28 mouse cellular contexts compared by ENCODE assay signal in genomic region chr8:10225018-10225417, GRCm38 (mm10).
DNase-seq lines count a peak whose midpoint lies in the region; ATAC-seq lines count a peak whose summit lies in the region.
"Had no signal": no experiment of that assay in that cellular context is flagged by ENCODE, and none has a peak within 500 bp of the region (broad histone marks: within the 10 kb centered on the region; RNA-seq: fewer than 3 reads in every experiment).

No protein-coding gene starts in this region.

- H3K36me3 ChIP-seq in forebrain, embryonic 14.5 days (ENCODE audit: control insufficient read depth, insufficient read depth, low read length), result no peaks in the 10 kb centered on the region
- H3K36me3 ChIP-seq in forebrain, embryonic 11.5 days (ENCODE audit: control insufficient read depth, insufficient read depth, low read length), result no peaks in the 10 kb centered on the region
- H3K36me3 ChIP-seq in midbrain, embryonic 12.5 days, result no peaks in the 10 kb centered on the region
- no peaks in the 10 kb centered on the region for H3K36me3 ChIP-seq in midbrain, embryonic 11.5 days (ENCODE audit: control insufficient read depth, insufficient read depth, low read length)
- no peaks in the 10 kb centered on the region for H3K36me3 ChIP-seq in midbrain, embryonic 16.5 days (ENCODE audit: control insufficient read depth, insufficient read depth, low read length)
- no peaks in the 10 kb centered on the region for H3K36me3 ChIP-seq in midbrain, embryonic 13.5 days
- H3K36me3 ChIP-seq: embryonic facial prominence, embryonic 12.5 days; embryonic facial prominence, embryonic 15.5 days; G1E; heart, embryonic 12.5 days; heart, embryonic 15.5 days; hindbrain, embryonic 10.5 days; hindbrain, embryonic 13.5 days had no signal

- H3K9ac ChIP-seq in forebrain, embryonic 14.5 days (ENCODE audit: low read length), result no peak overlapping the region
- H3K9ac ChIP-seq in forebrain, embryonic 11.5 days (ENCODE audit: low read length), result no peak overlapping the region
- no peak overlapping the region for H3K9ac ChIP-seq in midbrain, embryonic 12.5 days (replicated peaks)
- no peak overlapping the region for H3K9ac ChIP-seq in midbrain, embryonic 11.5 days (ENCODE audit: low read length)
- no peak overlapping the region for H3K9ac ChIP-seq in midbrain, embryonic 16.5 days (ENCODE audit: low read depth, low read length)
- H3K9ac ChIP-seq in midbrain, embryonic 13.5 days (replicated peaks), result no peak overlapping the region
- H3K9ac ChIP-seq: embryonic facial prominence, embryonic 12.5 days; embryonic facial prominence, embryonic 15.5 days; forebrain, postnatal 0 days; heart, embryonic 12.5 days; heart, embryonic 15.5 days; hindbrain, embryonic 13.5 days had no signal

- H3K9me3 ChIP-seq in forebrain, embryonic 14.5 days (replicated peaks; ENCODE audit: control insufficient read depth, low read length), result no peaks in the 10 kb centered on the region
- H3K9me3 ChIP-seq in forebrain, embryonic 11.5 days (ENCODE audit: control insufficient read depth, low read length), result no peaks in the 10 kb centered on the region
- H3K9me3 ChIP-seq in midbrain, embryonic 12.5 days, result no peaks in the 10 kb centered on the region
- H3K9me3 ChIP-seq in midbrain, embryonic 11.5 days (ENCODE audit: control insufficient read depth, low read length), result no peaks in the 10 kb centered on the region
- no peaks in the 10 kb centered on the region for H3K9me3 ChIP-seq in midbrain, embryonic 16.5 days (replicated peaks; ENCODE audit: control insufficient read depth, low read length, poor library complexity, severe bottlenecking)
- no peaks in the 10 kb centered on the region for H3K9me3 ChIP-seq in midbrain, embryonic 13.5 days
- H3K9me3 ChIP-seq: embryonic facial prominence, embryonic 12.5 days; embryonic facial prominence, embryonic 15.5 days; G1E; heart, embryonic 12.5 days; heart, embryonic 15.5 days; hindbrain, embryonic 10.5 days; hindbrain, embryonic 13.5 days had no signal

- H3K4me1 ChIP-seq in forebrain, embryonic 14.5 days (ENCODE audit: control insufficient read depth, insufficient read depth, low read length), result peaks cover 16% of the 10 kb centered on the region; the same call in 1 of the 2 replicates
- no peaks in the 10 kb centered on the region; the same call in 1 of the 2 replicates for H3K4me1 ChIP-seq in forebrain, embryonic 11.5 days (replicated peaks; ENCODE audit: control insufficient read depth, insufficient read depth, low read length)
- H3K4me1 ChIP-seq in midbrain, embryonic 12.5 days, result peaks cover 16% of the 10 kb centered on the region; the same call in 1 of the 2 replicates
- H3K4me1 ChIP-seq in midbrain, embryonic 11.5 days (ENCODE audit: control insufficient read depth, insufficient read depth, low read length), result peaks cover 9% of the 10 kb centered on the region
- peaks cover 18% of the 10 kb centered on the region for H3K4me1 ChIP-seq in midbrain, embryonic 16.5 days (ENCODE audit: control insufficient read depth, insufficient read depth, low read length)
- peaks cover 22% of the 10 kb centered on the region for H3K4me1 ChIP-seq in midbrain, embryonic 13.5 days (replicated peaks)
- H3K4me1 ChIP-seq: embryonic facial prominence, embryonic 15.5 days; heart, embryonic 12.5 days; heart, embryonic 15.5 days had no signal

- ATAC-seq in forebrain, embryonic 14.5 days, result peak; percentile 43; the same call in 1 of the 2 replicates
- ATAC-seq in forebrain, embryonic 11.5 days (replicated peaks; ENCODE audit: low FRiP score), result no peak
- no peak for ATAC-seq in midbrain, embryonic 12.5 days (ENCODE audit: low FRiP score, low read depth)
- no peak for ATAC-seq in midbrain, embryonic 11.5 days (ENCODE audit: low FRiP score)
- ATAC-seq in midbrain, embryonic 16.5 days, result peak; percentile 65; the same call in 1 of the 2 replicates
- no peak for ATAC-seq in midbrain, embryonic 13.5 days
- ATAC-seq: Patski had no signal

- peak; percentile 32 for DNase-seq in forebrain, embryonic 14.5 days (ENCODE audit: low spot score)
- DNase-seq in forebrain, embryonic 11.5 days (ENCODE audit: low spot score), result no peak
- DNase-seq in midbrain, embryonic 11.5 days (ENCODE audit: low spot score, missing footprints), result no peak
- peak; percentile 22 for DNase-seq in retina, embryonic 14.5 days (ENCODE audit: low spot score)
- DNase-seq in left cerebral cortex, adult 11 months (ENCODE audit: low spot score), result no peak
- DNase-seq: adrenal gland, postnatal 10 days; adrenal gland, postnatal 36 days; B cell, adult 2 months; cerebellum, adult 11 months; cerebellum, adult 2 months; cerebellum, adult 9-11 months; gastrocnemius, adult 2 months; gastrocnemius, postnatal 14 days; heart, adult 11 months; heart, postnatal 10 days; heart, postnatal 36 days had no signal

- no peak overlapping the region for H3K27ac ChIP-seq in forebrain, embryonic 14.5 days (ENCODE audit: low read depth, low read length)
- no peak overlapping the region for H3K27ac ChIP-seq in forebrain, embryonic 11.5 days (ENCODE audit: low read depth, low read length)
- 0 out of 2 replicates have a peak overlapping the region, but pooled peaks have one; percentile 12 for H3K27ac ChIP-seq in midbrain, embryonic 12.5 days (replicated peaks)
- no peak overlapping the region for H3K27ac ChIP-seq in midbrain, embryonic 11.5 days (ENCODE audit: low read depth, low read length)
- peak overlapping the region; percentile 20; the same call in 1 of the 2 replicates for H3K27ac ChIP-seq in midbrain, embryonic 16.5 days (ENCODE audit: low read length)
- no peak overlapping the region; the same call in 1 of the 2 replicates for H3K27ac ChIP-seq in midbrain, embryonic 13.5 days
- H3K27ac ChIP-seq: embryonic facial prominence, embryonic 12.5 days; embryonic facial prominence, embryonic 15.5 days; gastrocnemius, adult 2 months; heart, embryonic 15.5 days had no signal

- WGBS in forebrain, embryonic 14.5 days, result 70% methylated on average over 2 of the region's 2 CpGs
- 72% methylated on average over 2 of the region's 2 CpGs for WGBS in forebrain, embryonic 11.5 days
- WGBS in midbrain, embryonic 12.5 days, result 56% methylated on average over 2 of the region's 2 CpGs
- WGBS in midbrain, embryonic 11.5 days, result 62% methylated on average over 2 of the region's 2 CpGs
- 25% methylated on average over 2 of the region's 2 CpGs for WGBS in midbrain, embryonic 16.5 days
- WGBS in midbrain, embryonic 13.5 days, result 34% methylated on average over 2 of the region's 2 CpGs

- no peak overlapping the region for H3K4me3 ChIP-seq in forebrain, embryonic 14.5 days (ENCODE audit: low read depth, low read length)
- no peak overlapping the region for H3K4me3 ChIP-seq in forebrain, embryonic 11.5 days (ENCODE audit: low read depth, low read length)
- no peak overlapping the region for H3K4me3 ChIP-seq in midbrain, embryonic 12.5 days
- H3K4me3 ChIP-seq in midbrain, embryonic 11.5 days (ENCODE audit: low read depth, low read length), result no peak overlapping the region
- H3K4me3 ChIP-seq in midbrain, embryonic 16.5 days (ENCODE audit: low read depth, low read length), result no peak overlapping the region
- H3K4me3 ChIP-seq in midbrain, embryonic 13.5 days (replicated peaks), result no peak overlapping the region
- H3K4me3 ChIP-seq: embryonic facial prominence, embryonic 12.5 days; embryonic facial prominence, embryonic 15.5 days; gastrocnemius, adult 2 months; heart, embryonic 12.5 days; heart, embryonic 15.5 days; hindbrain, embryonic 10.5 days; hindbrain, embryonic 13.5 days had no signal

- no peaks in the 10 kb centered on the region for H3K27me3 ChIP-seq in forebrain, embryonic 14.5 days (replicated peaks; ENCODE audit: control insufficient read depth, insufficient read depth, low read length)
- H3K27me3 ChIP-seq in forebrain, embryonic 11.5 days (ENCODE audit: control insufficient read depth, insufficient read depth, low read length), result no peaks in the 10 kb centered on the region
- H3K27me3 ChIP-seq in midbrain, embryonic 12.5 days, result no peaks in the 10 kb centered on the region
- no peaks in the 10 kb centered on the region for H3K27me3 ChIP-seq in midbrain, embryonic 11.5 days (ENCODE audit: control insufficient read depth, insufficient read depth, low read length)
- no peaks in the 10 kb centered on the region for H3K27me3 ChIP-seq in midbrain, embryonic 16.5 days (ENCODE audit: control insufficient read depth, insufficient read depth, low read depth, low read length)
- no peaks in the 10 kb centered on the region for H3K27me3 ChIP-seq in midbrain, embryonic 13.5 days
- H3K27me3 ChIP-seq: embryonic facial prominence, embryonic 12.5 days; embryonic facial prominence, embryonic 15.5 days; heart, embryonic 15.5 days; hindbrain, embryonic 13.5 days had no signal

- H3K4me2 ChIP-seq in forebrain, embryonic 14.5 days (ENCODE audit: low read length), result no peak overlapping the region
- no peak overlapping the region for H3K4me2 ChIP-seq in forebrain, embryonic 11.5 days (ENCODE audit: low read depth, low read length, severe bottlenecking)
- H3K4me2 ChIP-seq in midbrain, embryonic 12.5 days (replicated peaks), result no peak overlapping the region
- no peak overlapping the region for H3K4me2 ChIP-seq in midbrain, embryonic 11.5 days
- H3K4me2 ChIP-seq in midbrain, embryonic 16.5 days (ENCODE audit: low read length), result no peak overlapping the region
- H3K4me2 ChIP-seq in midbrain, embryonic 13.5 days (replicated peaks), result no peak overlapping the region
- H3K4me2 ChIP-seq: embryonic facial prominence, embryonic 12.5 days; embryonic facial prominence, embryonic 15.5 days; heart, embryonic 12.5 days; heart, embryonic 15.5 days had no signal

Comparison
In these comparisons a context has a peak if more than half of its experiments do, and no peak if none do; other contexts are left out.
1. ATAC-seq: peak in forebrain, embryonic 14.5 days (single experiment) and midbrain, embryonic 16.5 days (single experiment); none in forebrain, embryonic 11.5 days (single experiment), midbrain, embryonic 12.5 days (single experiment), midbrain, embryonic 11.5 days (single experiment) and midbrain, embryonic 13.5 days (single experiment).
2. DNase-seq: peak in forebrain, embryonic 14.5 days (single experiment) and retina, embryonic 14.5 days (single experiment); none in forebrain, embryonic 11.5 days (single experiment), midbrain, embryonic 11.5 days (single experiment) and left cerebral cortex, adult 11 months (single experiment).
3. H3K27ac ChIP-seq: peak in midbrain, embryonic 12.5 days (single experiment) and midbrain, embryonic 16.5 days (single experiment); none in forebrain, embryonic 14.5 days (single experiment), forebrain, embryonic 11.5 days (single experiment), midbrain, embryonic 11.5 days (single experiment) and midbrain, embryonic 13.5 days (single experiment).